Mouse (Mus musculus) telencephalon, adult 2 months (tissue): Measurements from ENCODE around the gene Maml2.
A peak's percentile ranks its signal among the peaks of the same experiment; 100 is the strongest.

Source experiments
- DNase-seq: peaks from one replicate; pipeline ENCODE4 v3.0.0-alpha.2; 2011; ENCODE audit warnings: low read depth, low spot score

The Maml2 gene

GRCm38 (mm10) chr9:13297668-13298512 is at the start of gene Maml2:
Gene Maml2 (plus strand): TSS chr9:13297957.
- DNase-seq: no peak

- DNase-seq: no peak
Measured at GRCm38 (mm10) chr9:13248104-13248503, 49.7 kb upstream of the Maml2 start.

GRCm38 (mm10) chr9:13251251-13251650 is 46.5 kb upstream of the Maml2 start:
- no peak for DNase-seq

DNA sequence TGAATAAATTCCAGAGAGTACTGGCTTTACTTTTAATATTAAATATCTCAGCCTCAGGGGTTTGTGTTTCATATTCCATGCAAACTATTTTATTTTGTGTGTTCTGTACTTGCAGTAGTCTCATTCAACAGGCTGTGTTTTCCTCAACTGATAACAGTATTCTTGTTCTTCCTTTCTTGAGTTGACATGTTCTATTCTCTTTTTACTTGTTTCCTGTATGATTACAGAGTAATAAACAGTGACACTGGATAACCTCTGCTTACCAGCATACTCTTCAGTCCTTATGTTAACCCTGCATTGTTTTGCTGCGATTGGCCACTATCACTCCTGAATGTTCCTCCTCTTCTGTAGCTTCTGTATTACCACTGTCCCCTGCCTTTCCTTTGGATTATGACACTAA is 41.0 kb upstream of the Maml2 start:
- DNase-seq: no peak

DNA sequence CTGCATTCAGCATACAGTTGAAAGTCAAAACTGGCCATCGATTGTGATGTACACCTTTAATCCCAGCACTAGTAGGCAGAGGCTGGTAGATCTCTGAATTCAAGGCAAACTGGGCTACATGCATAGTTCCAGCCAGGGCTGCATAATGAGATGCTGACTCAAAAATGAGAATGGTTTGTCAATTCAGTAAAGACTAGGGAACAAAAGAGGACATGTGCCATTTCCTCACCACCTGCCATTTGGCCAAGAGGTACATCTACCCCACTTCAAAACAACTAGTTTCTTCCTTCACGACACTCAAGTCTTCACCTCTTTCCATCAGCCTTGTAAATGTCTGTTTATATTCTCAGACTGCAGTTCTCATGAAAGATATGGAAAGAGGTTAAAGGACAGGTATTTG is 39.6 kb upstream of the Maml2 start:
- DNase-seq: no peak

DNA sequence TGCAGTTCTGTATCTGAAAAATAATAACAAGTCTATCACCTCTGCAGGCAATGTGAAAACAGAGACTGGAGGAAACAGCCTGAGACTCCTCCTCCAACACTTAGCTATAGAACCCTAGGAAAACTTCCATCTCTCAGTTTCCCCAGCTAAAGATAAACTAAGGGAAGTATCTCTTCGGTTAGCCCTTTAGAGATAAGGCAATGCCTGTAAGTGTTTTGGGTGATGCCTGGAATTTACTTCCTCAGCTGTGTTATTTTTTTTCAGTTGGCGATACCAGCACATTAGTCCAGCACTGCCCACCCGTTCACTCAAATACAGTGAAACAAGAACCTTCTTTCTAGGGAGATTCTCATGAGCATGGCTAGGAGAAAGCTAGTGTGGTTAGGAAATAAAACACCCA is 36.8 kb upstream of the Maml2 start:
- DNase-seq: no peak

- no peak for DNase-seq
Measured at GRCm38 (mm10) chr9:13273219-13273618, 24.5 kb upstream of the Maml2 start.

DNA sequence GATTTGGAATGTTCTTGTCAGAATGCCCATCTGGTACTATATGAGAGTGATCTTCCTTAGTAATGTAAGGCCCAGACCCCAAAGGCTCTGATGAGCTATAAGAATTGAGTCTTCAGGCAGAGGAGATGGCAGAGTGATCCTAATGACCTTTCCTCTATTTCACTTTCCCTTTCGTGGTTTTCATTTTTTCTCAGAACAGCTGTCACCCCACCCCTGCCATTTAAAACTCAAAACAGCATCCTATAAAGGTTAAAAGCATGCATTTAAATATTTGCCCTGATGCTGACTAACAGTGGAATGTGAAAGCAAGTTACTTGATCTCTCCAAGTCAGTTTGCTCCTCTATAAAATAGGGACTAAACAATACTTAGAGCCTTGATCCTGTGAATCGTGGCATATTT is 10.3 kb upstream of the Maml2 start:
- DNase-seq: no peak

DNA sequence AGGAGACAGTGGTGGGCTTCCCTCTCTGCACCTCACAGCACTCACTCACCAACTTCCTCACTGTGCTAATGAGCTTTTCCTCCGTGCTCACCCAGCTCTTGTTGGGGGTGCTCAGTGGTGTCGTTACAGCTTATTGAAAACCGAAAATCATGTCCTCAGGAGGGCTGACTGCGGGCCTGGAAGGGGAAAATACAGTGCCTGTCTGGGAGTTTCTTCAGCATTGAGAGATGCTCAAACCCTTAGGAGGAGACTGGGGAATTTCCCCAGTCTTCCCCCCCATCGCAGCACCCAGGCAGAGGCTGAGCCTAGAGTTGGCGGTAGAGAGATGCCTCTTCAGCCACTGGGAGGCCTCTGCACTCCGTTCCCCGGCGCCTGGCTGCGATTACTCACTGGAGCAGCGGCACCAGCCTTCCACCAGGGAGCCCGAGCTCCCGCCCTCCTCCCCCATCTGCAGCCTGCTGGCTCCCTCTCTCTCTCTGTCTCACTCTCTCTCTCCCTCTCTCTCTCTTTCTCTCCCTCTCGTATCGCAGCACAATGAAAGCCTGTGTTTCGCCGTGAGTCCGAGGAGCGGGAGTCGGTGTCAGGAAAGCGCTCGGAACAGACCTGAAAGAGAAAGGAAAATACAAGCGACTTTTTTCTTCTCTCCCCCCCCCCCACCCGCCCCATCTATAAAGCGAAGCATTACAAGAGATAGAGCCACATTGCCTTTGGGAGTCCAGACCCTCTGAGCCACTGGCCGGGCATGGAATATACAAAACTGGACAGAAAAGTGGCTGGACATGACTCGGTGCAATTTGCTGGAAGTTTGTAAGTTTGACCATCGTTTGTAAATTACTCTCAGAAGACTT is 1.3 kb upstream of the Maml2 start:
- peak; percentile 84 for DNase-seq

DNA sequence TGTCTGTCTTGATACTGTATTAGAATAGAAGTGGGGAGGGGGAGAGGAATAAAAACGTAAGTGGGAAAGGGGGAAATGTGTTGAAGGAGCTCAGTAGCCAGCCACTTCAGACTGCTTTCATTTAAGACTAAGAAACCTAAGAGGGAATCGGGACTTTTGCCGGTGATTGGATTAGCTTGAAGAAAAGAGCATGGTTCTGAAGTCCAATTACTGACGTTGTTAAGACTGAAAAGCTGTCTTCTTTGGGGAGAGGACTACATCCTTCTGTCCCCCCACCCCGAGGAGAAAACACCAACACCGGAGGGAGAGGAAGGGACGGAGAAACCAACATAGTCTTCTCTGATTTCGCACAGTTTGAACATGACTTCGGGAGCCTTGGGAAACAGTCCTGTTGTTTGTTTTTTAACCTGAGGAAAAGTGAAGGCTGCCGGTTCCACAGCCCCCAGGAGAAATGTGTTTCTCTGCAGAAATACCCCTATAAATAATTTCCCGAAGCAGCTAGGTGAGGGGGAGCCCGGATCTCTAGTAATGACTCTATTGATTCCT is 562 bp upstream of the Maml2 start:
- DNase-seq: no peak

- DNase-seq: no peak
Measured at GRCm38 (mm10) chr9:13298513-13298878, 739 bp downstream of the Maml2 start.

GRCm38 (mm10) chr9:13299190-13299589 is 1.4 kb downstream of the Maml2 start:
- no peak for DNase-seq

GRCm38 (mm10) chr9:13300041-13300441 is 2.3 kb downstream of the Maml2 start:
- DNase-seq: no peak

DNA sequence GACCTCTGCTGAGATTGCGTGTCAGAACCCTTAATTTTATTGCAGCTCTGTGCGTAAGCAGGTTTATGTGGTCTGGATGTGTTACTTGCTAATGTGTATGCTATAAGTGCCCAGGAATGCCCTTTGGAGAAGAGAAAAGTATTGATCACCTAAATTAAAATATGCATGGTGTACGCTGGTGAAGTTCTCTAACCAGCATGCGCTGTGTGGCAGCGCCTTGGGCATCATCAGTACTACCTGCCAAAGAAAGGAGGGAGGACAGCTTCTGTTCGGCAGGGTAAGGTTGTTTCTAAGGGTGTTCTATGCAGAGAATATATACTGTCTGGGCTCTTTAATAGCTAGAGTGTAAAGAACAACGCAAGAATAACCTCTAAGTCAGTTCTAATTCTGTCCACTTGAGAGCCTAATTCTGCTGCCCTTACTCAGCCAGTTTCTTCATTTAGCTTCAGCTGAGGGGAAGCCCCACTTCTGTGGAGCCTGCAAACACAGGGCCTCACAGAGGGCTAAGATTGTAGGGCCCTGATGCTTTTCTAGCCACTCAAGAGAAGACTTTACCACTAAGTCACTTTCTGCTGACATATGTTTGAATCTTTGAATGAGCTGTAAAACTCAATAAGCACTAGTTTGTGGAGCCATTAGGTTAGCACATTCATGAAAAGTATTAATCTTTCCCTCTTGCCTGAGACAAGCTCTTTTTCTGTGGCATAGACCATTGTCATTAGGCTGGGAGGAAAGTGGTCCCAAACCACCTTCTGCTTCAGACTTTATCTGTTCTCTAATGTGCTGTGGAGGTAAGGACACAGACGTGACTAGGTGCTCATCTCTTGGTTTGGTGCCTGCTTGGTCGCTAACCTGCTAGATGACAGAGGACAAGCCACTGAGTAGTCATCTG is 3.4 kb downstream of the Maml2 start:
- no peak for DNase-seq

GRCm38 (mm10) chr9:13302183-13302825 is 4.5 kb downstream of the Maml2 start:
- no peak for DNase-seq

DNA sequence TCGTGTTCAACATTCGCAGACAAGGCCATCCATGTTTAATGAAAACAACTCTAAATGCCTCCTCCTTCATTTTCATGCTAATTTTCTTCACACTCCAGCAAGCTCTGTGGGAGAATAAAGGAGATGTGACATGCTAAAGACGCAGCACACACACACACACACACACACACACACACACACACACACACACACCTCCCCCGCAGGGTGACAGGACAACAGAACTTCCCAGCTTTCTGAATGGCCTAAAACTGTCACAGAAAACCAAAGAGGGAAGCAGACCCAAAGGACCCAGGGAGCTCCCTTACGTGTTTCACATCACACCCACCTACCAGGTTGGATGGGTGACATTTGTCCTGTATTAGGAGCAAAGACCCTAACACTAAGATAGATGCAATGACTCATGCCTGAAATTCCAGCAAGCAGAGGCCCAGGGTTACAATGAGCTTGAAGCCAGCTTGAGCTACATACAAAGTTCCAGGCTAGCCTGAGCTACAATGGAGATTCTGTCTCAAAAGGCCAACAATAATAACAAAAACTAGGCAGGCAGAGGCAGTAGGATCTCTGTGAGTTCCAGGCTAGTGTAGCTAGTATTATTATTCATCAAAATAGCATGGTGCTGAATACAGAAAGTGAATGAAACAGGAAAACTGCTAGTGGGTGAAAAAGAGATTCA is 5.5 kb downstream of the Maml2 start:
- DNase-seq: no peak

DNA sequence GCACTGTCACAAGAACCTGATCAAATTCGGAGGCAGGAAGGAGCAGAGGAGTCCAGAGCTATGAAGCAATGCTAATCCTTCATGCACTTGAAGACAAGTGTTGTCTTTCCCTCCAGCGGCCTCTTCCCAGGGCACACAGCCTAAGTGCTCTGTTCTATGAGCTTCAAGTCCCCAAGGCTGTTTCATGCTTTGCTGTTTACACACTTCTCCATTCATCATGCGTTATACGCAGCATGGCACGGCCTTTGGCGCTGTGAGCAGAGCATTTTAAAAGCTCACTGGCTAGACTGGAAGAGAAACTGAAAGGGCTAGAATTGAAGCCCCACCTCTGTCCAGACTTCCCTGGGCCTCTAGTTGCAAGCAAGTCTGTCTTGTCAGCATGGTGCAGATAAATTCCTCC is 6.2 kb downstream of the Maml2 start:
- no peak for DNase-seq

GRCm38 (mm10) chr9:13306471-13306870 is 8.7 kb downstream of the Maml2 start:
- DNase-seq: no peak

DNA sequence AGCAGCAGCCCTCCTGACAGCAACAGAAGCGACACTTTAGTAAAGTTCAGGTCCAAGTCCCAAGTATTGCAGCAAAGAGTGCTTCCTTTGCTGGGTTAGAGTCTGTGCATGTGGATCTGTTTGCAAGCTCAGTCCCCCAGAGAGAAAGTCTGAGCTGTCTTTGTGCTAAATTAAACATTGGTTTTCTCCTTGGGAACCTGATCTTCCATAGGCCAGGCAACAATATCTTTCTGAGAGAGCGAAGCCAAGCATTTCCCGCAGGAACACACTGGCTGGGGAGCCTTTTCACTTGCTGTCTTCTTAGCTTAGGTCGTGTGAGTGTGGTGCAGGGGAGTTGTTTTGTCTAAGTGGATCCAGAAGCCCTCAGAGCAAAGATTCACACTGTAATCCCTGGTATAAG is 9.5 kb downstream of the Maml2 start:
- DNase-seq: no peak

DNA sequence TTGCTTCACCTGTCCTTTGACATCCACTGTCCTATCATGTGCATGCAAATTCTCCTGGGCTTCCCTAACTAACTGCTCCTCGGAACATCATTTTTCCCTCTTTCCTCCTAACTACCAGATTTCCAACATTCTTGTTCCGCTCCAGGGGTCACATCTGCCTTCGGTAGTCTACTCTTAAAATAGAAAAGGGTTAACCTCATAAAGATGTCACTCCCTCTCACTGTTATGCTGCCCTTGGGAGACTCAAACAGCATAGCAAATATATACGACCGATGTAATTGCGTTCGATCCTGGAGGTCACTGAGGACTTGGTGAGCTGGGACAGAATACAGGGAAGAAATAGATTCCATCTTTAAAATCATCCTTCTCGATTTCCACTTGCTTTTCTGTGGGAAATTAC is 11.0 kb downstream of the Maml2 start:
- no peak for DNase-seq

- no peak for DNase-seq
Measured at GRCm38 (mm10) chr9:13309807-13310206, 12.1 kb downstream of the Maml2 start.
